Mouse (Mus musculus) forebrain, postnatal 0 days (tissue): Measurements from ENCODE around the gene Cntn3. TPM values are rescaled to one million over a fixed set of nuclear protein-coding genes. Genes with fewer than 3 reads are reported as not detected.
A peak's percentile ranks its signal among the peaks of the same experiment; 100 is the strongest.

ENCODE experiments used
- ATAC-seq: fragments of 200-750 bp; cut with Nextera tagmentation; 2 replicates; pipeline ENCODE4 v1.8.0; 2017; ENCODE audit warnings: mild to moderate bottlenecking, moderate library complexity
- DNase-seq: peaks from one replicate; pipeline ENCODE4 v3.0.0-alpha.2; 2015
- H3K27ac ChIP-seq: fragments of 300-500 bp; sonication (generic); 2 replicates; pipeline ENCODE4 v1.5.1; 2014; ENCODE audit warnings: low read depth, mild to moderate bottlenecking, antibody characterized with exemption, low read length, moderate library complexity, mixed read lengths
- H3K27me3 ChIP-seq: fragments of 300-500 bp; sonication (generic); 2 replicates; pipeline ENCODE4 v1.6.1; 2014; ENCODE audit warnings: mild to moderate bottlenecking, low read length, mixed read lengths; ENCODE audit not compliant: insufficient read depth
- H3K36me3 ChIP-seq: fragments of 300-500 bp; sonication (generic); 2 replicates; pipeline ENCODE4 v1.6.1; 2014; ENCODE audit warnings: mild to moderate bottlenecking, moderate library complexity; ENCODE audit not compliant: insufficient read depth
- H3K4me1 ChIP-seq: fragments of 300-500 bp; sonication (generic); 2 replicates; pipeline ENCODE4 v1.6.1; 2014; ENCODE audit warnings: antibody characterized with exemption; ENCODE audit not compliant: insufficient read depth
- H3K4me2 ChIP-seq: fragments of 300-500 bp; sonication (generic); 2 replicates; pipeline ENCODE4 v1.6.1; 2014; ENCODE audit warnings: low read depth, mild to moderate bottlenecking, moderate library complexity
- H3K4me3 ChIP-seq: fragments of 300-500 bp; sonication (generic); 2 replicates; pipeline ENCODE4 v1.5.1; 2014; ENCODE audit warnings: low read depth, low read length, mixed read lengths
- H3K9ac ChIP-seq: fragments of 300-500 bp; sonication (generic); 2 replicates; pipeline ENCODE4 v1.6.1; 2014; ENCODE audit warnings: mild to moderate bottlenecking
- H3K9me3 ChIP-seq: fragments of 300-500 bp; sonication (generic); 2 replicates; pipeline ENCODE4 v1.6.1; 2016; ENCODE audit warnings: low read length
- CTCF ChIP-seq: sonication (generic); IDR thresholded peaks from 2 replicates; pipeline ENCODE4 v1.5.1; 2016; ENCODE audit warnings: antibody characterized with exemption, control low read depth, low read depth
- WGBS: fragments of 180-500 bp; shearing (Covaris S2); extraction: QIAGEN DNeasy Blood & Tissue Kit; methylation state at CpG from one replicate; pipeline ENCODE4 v1.1.7; 2014; 5-methylcytosine and 5-hydroxymethylcytosine counted together
- polyA plus RNA-seq: library from polyadenylated mRNA; unstranded; fragments of >200 nt; fragmentation: Nextera tagmentation; extraction: Ambion mirVana; gene quantifications from 2 replicates; pipeline ENCODE4 v1.2.1, GENCODE M21; 2015
- total RNA-seq: library from RNA; depleted of rRNA; stranded (reverse); fragments of >200 nt; gene quantifications from 2 replicates; pipeline ENCODE4 v1.2.3, GENCODE M21; 2014

The Cntn3 gene
- total and polyA plus RNA-seq, 2 experiments from 2014 or later = 2.6 to 10.3 TPM

DNA sequence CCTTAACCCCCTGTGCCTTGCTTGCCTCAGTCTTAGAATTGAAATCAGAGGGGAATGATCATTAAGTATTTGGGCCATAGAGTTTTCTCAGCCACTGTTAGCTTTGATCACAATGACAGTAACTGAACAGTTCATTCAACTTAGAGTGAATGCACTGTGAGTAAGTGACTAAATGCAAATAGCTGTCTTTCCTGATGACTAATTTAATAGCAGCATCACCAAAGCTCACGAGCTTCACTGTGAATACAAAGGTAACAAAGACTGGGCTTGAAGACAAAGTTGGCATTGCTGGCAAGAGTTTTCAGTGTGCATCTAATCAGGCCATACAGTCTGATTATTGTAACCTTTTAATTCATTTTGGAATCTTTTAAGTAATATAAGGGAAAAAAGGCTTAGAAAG lies 386.6 kb downstream of the Cntn3 start:
- WGBS = 12% methylated on average over 1 of the region's 1 CpGs
- Histone ChIP-seq H3K4me3 (no peak overlapping the region), H3K27me3 (no peaks in the 10 kb centered on the region), H3K36me3 (no peaks in the 10 kb centered on the region), H3K4me2 (no peak overlapping the region), H3K4me1 (no peaks in the 10 kb centered on the region), H3K9ac (no peak overlapping the region), H3K9me3 (no peaks in the 10 kb centered on the region), H3K27ac (no peak overlapping the region)
- no peak for ATAC-seq
- no peak for TF ChIP-seq CTCF
- DNase-seq = no peak

DNA sequence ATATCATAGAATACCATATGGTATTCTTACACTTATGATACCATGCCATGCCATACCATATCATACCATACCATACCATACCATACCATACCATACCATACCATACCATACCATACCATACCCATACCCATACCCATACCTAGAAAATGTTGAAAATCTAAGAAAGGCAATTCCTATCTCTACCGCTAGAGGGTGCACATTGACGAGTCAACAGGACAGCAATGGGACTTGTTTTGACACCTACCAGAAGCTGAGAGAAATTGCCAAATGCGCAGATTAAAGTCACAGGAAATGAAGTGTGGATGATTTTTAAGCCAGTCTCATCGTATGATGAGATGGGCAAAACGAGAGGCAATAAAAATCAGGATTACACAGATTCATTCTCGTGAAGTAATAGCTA lies 402.0 kb downstream of the Cntn3 start:
- Histone ChIP-seq H3K9ac (no peak overlapping the region), H3K36me3 (no peaks in the 10 kb centered on the region), H3K27ac (no peak overlapping the region), H3K4me3 (no peak overlapping the region), H3K4me1 (no peaks in the 10 kb centered on the region), H3K9me3 (no peaks in the 10 kb centered on the region), H3K4me2 (no peak overlapping the region), H3K27me3 (no peaks in the 10 kb centered on the region)
- DNase-seq (peak; percentile 40), ATAC-seq (no peak)
- peak; percentile 73 for TF ChIP-seq CTCF
- 34% methylated on average over 6 of the region's 6 CpGs for WGBS

DNA sequence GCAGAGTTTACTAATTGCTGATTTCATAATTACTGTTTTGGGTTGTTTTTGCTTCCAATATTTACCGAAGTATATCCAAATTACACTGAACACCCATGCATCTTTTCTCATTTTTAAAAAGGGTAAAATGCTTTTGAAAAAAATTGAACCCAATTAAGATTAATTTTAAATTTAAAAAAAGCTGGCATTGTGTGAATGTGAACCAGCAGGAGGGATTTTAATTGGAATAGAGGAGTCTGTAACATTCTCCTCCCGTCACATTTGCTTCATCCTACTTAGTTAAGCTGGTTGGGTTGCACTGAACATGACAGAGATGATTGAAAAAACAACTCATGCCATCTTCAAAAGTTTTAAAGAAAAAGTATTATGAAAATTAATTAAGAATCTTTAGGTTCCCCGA lies 411.7 kb downstream of the Cntn3 start:
- ATAC-seq (peak; percentile 36; the same call in 1 of the 2 replicates), DNase-seq (no peak)
- Histone ChIP-seq H3K4me1 (no peaks in the 10 kb centered on the region), H3K4me3 (no peak overlapping the region), H3K36me3 (no peaks in the 10 kb centered on the region), H3K9ac (no peak overlapping the region), H3K27ac (no peak overlapping the region), H3K27me3 (no peaks in the 10 kb centered on the region), H3K9me3 (no peaks in the 10 kb centered on the region), H3K4me2 (no peak overlapping the region)
- 48% methylated on average over 3 of the region's 3 CpGs for WGBS
- TF ChIP-seq CTCF = no peak

DNA sequence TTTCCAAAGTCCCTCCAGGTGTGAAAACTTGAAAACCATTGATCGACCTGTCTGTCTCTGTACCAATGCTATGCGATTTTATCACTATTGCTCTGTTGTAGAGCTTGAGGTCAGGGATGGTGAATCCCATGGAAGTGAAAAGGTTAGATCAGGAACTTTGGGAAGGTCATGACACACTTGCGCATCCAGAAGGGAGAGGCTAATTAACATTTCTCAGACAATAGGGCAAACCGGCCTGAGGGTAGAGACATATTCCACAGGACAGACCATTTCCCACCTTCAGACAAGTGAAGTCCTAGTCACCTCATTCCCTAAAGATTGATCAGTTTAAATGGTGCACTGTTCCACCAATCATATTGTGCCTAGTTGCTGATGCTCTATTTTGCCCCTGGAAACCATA lies 451.2 kb downstream of the Cntn3 start:
- DNase-seq (no peak), ATAC-seq (no peak)
- no peak overlapping the region for H3K4me2 ChIP-seq
- H3K4me3 ChIP-seq = no peak overlapping the region
- no peak overlapping the region for H3K9ac ChIP-seq
- H3K9me3 ChIP-seq = no peaks in the 10 kb centered on the region
- WGBS = 91% methylated on average over 4 of the region's 4 CpGs
- no peaks in the 10 kb centered on the region for H3K36me3 ChIP-seq
- H3K27me3 ChIP-seq = no peaks in the 10 kb centered on the region
- no peak for TF ChIP-seq CTCF
- H3K27ac ChIP-seq = no peak overlapping the region
- no peaks in the 10 kb centered on the region for H3K4me1 ChIP-seq

DNA sequence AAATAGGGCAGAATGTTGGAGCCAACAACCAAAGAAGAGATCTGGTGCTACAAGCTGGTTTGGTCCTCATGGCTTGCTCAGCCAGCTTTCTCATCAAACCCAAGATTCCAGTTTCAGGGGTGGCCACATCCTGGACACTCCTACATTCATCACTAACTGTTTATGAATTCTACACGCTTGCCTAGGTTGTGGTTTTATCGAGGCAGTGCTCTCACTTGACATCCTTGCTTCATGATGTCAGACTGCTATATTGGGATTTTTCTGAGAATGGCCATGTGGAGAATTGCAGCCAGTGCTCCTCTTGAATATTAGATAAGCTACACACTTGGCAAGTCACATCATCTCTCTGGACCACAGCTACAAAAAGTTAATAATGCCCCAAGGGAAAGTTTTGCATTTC lies 452.9 kb downstream of the Cntn3 start:
- TF ChIP-seq CTCF = no peak
- Histone ChIP-seq H3K4me3 (no peak overlapping the region), H3K4me2 (no peak overlapping the region), H3K36me3 (no peaks in the 10 kb centered on the region), H3K27me3 (no peaks in the 10 kb centered on the region), H3K4me1 (no peaks in the 10 kb centered on the region), H3K9ac (no peak overlapping the region), H3K9me3 (no peaks in the 10 kb centered on the region), H3K27ac (no peak overlapping the region)
- ATAC-seq (no peak), DNase-seq (no peak)
- 64% methylated on average over 2 of the region's 2 CpGs for WGBS

DNA sequence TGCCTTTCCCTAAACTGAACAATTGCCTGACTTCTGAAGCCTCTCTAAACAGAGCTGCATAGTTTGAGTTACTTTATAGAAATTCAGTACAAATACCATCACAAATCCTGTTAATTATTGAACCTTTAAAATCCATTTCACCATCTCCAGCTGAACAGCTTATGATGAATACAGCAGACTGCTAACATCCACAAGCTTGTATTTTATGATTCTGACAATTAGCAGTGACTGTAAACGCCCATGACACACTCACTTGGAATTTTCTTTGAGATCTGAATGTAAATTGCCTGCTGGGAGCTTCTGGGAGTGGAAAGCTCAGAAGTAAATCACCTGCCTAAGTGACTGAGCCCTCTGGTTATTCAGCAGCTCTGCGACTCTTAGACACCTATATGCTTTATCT lies 459.3 kb downstream of the Cntn3 start:
- 67% methylated on average over 2 of the region's 2 CpGs for WGBS
- no peak for ATAC-seq
- no peak for TF ChIP-seq CTCF
- no peaks in the 10 kb centered on the region for H3K27me3 ChIP-seq
- no peak overlapping the region for H3K9ac ChIP-seq
- no peak overlapping the region for H3K27ac ChIP-seq
- no peaks in the 10 kb centered on the region for H3K36me3 ChIP-seq
- H3K9me3 ChIP-seq = no peaks in the 10 kb centered on the region
- DNase-seq = no peak
- no peak overlapping the region for H3K4me2 ChIP-seq
- H3K4me1 ChIP-seq = no peaks in the 10 kb centered on the region
- H3K4me3 ChIP-seq = no peak overlapping the region
